Mouse (Mus musculus) retina, postnatal 7 days (tissue): ENCODE measurements at regions not wholly inside any gene's neighbourhood (a gene's known extent, or its start where the extent isn't known, plus 50 kb on each side); places are given as distances from the start of the nearest gene placed in this dataset.
A peak's percentile ranks its signal among the peaks of the same experiment; 100 is the strongest.
"Not testable (repeated sequence)": the region's sequence is repeated elsewhere in the genome, so short reads cannot be mapped to it uniquely, and the experiment has no call there.

Experiments
- DNase-seq: peaks from one replicate; pipeline ENCODE4 v3.0.0-alpha.2; 2012; ENCODE audit warnings: low read depth, low spot score

- not testable (repeated sequence) for DNase-seq
Measured at GRCm38 (mm10) chr5:104576991-104577390, 68.8 kb downstream of the BC005561 start.

DNA sequence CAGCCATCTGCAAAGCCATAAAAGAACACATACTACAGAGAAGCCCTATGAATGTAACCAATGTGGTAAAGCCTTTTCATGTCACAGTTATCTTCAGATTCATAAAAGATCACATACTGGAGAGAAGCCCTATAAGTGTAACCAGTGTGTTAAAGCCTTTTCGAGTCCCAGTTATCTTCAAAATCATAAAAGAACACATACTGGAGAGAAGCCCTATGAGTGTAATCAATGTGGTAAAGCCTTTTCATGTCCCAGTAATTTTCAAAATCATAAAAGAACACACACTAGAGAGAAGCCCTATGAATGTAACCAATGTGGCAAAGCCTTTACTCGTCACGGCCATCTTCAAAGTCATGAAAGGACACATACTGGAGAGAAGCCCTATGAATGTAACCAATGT is 74.2 kb downstream of the BC005561 start:
- peak; percentile 34 for DNase-seq

DNA sequence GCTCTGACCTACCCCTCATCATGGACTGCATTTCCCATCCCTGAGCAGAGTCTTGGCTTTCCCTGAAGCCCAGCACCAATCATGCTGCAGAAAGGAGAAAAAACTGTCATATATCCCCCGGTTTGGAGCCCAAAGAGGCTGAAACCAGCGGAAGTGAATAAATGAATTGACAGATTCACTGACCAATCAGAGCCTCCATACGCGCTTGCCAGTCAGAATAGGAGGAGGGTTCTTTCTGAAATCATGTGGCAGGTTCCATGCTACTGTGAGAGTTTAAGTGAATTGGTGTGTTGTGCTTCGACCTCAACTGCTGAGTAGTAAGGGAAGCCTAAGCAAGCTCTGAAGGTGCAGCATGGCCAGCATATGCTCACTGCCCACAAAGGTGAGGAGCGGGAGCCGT is 101.0 kb downstream of the BC005561 start:
- no peak for DNase-seq
